Mouse (Mus musculus) stomach, postnatal 0 days (tissue): ENCODE measurements around the gene Fyco1.

Experiments used
- CTCF ChIP-seq: IDR thresholded peaks from 2 replicates; pipeline ENCODE4 v1.5.1; 2016; ENCODE audit warnings: antibody characterized with exemption, low read depth, mild to moderate bottlenecking, moderate library complexity
- EP300 ChIP-seq: optimal IDR thresholded peaks from 2 replicates; pipeline ENCODE3; 2016; ENCODE audit warnings: antibody characterized with exemption

GRCm38 (mm10) chr9:123851713-123852448 is at the start of gene Fyco1:
- no peak for TF ChIP-seq CTCF
- TF ChIP-seq EP300: peak; percentile 50
